Mouse (Mus musculus) lung, adult 2 months (tissue): ENCODE results near the gene Kcna7. TPM values are rescaled to one million over a fixed set of nuclear protein-coding genes. Genes with fewer than 3 reads are reported as not detected.

Experiments
- DNase-seq: peaks from one replicate; pipeline ENCODE4 v3.0.0; 2022
- H3K4me1 ChIP-seq: fragments of 200-500 bp; 2 replicates; pipeline ENCODE4 v1.6.1; 2011; ENCODE audit warnings: low read length; ENCODE audit not compliant: control insufficient read depth, insufficient read depth
- H3K4me3 ChIP-seq: fragments of 200-500 bp; replicated peaks from 2 replicates; pipeline ENCODE3; 2011; ENCODE audit warnings: low read depth, mild to moderate bottlenecking, control low read depth, low read length; ENCODE audit errors: extremely low read depth
- CTCF ChIP-seq: fragments of 200-500 bp; IDR thresholded peaks from 2 replicates; pipeline ENCODE4 v1.5.1; 2011; ENCODE audit warnings: mild to moderate bottlenecking, low read length, control low read depth; ENCODE audit not compliant: insufficient read depth
- POLR2A ChIP-seq: fragments of 200-500 bp; IDR thresholded peaks from 2 replicates; pipeline ENCODE4 v1.6.1; 2011; ENCODE audit warnings: low read depth, mild to moderate bottlenecking, control low read depth, low read length, borderline replicate concordance; ENCODE audit errors: extremely low read depth
- WGBS: fragments of 180-500 bp; shearing (Covaris S2); methylation state at CpG from one replicate; pipeline ENCODE4 v1.1.7; 2018; 5-methylcytosine and 5-hydroxymethylcytosine counted together
- polyA plus RNA-seq: library from polyadenylated mRNA; depleted of rRNA; stranded (reverse); fragments of >200 nt; gene quantifications from 2 replicates; pipeline ENCODE4 v1.2.3, GENCODE M21; 2012

Kcna7 gene
- polyA plus RNA-seq, 1 experiment = 2.3 TPM

DNA sequence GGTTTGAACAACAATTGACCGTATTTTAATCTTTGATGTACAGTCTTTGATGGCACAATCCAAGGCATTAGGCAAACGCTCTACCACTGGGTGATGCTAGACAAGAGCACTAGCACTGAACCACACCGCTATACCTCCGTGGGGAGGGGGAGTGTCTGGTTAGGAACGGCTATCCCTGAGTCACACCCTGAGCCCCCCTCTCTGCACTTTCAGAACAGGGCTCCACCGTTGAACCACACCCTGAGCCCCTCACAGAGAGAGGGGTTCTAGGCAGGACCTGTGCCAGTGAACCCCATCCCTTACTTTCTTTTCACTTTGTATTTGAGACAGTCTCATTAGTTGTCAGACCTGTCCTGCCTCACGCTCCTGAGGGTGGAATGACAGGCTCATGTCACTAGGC is 2.9 kb downstream of the Kcna7 start:
- 63% methylated on average over 7 of the region's 7 CpGs for WGBS
- Histone ChIP-seq H3K4me3 (no peak overlapping the region), H3K4me1 (peaks cover 4% of the 10 kb centered on the region; the same call in 1 of the 2 replicates)
- no peak for DNase-seq
- TF ChIP-seq POLR2A (no peak), CTCF (no peak)

DNA sequence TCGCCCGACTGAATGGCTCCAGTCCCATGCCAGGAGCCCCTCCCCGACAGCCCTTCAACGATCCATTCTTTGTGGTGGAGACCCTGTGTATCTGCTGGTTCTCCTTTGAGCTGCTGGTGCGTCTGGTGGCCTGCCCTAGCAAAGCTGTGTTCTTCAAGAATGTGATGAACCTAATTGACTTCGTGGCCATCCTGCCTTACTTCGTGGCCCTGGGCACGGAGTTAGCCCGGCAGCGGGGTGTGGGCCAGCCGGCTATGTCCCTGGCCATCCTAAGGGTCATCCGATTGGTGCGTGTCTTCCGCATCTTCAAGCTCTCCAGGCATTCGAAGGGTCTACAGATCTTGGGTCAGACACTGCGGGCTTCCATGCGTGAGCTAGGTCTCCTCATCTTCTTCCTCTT is 3.5 kb downstream of the Kcna7 start:
- no peak for TF ChIP-seq POLR2A
- TF ChIP-seq CTCF = no peak
- DNase-seq = no peak
- H3K4me3 ChIP-seq = no peak overlapping the region
- H3K4me1 ChIP-seq = peaks cover 4% of the 10 kb centered on the region; the same call in 1 of the 2 replicates
- WGBS = 88% methylated on average over 17 of the region's 17 CpGs

DNA sequence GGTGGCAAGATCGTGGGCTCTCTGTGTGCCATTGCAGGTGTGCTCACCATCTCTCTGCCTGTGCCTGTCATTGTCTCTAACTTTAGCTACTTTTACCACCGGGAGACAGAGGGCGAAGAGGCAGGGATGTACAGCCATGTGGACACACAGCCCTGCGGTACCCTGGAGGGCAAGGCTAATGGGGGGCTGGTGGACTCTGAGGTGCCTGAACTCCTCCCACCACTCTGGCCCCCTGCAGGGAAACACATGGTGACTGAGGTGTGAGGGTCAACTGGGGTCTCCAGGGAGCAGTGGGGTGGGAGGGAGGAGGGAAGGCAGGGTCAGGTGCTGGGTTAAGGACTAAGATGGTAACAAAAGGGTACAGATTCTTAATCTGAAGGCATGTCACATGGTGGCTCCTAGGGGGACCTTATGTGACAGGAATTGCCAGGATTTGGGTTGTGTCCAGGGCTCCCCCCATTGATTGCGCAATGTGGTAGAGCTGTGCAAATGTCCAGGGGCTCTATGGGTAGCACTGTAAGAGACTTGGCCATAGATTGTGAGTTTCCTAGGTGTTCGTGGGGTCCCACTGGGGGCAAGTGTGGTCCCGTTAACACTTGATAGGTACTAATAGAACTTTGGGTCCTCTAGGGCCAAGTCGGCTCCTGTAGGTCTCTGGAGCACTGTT is 4.2 kb downstream of the Kcna7 start:
- DNase-seq = no peak
- WGBS = 87% methylated on average over 8 of the region's 8 CpGs
- TF ChIP-seq POLR2A = no peak
- no peak for TF ChIP-seq CTCF

DNA sequence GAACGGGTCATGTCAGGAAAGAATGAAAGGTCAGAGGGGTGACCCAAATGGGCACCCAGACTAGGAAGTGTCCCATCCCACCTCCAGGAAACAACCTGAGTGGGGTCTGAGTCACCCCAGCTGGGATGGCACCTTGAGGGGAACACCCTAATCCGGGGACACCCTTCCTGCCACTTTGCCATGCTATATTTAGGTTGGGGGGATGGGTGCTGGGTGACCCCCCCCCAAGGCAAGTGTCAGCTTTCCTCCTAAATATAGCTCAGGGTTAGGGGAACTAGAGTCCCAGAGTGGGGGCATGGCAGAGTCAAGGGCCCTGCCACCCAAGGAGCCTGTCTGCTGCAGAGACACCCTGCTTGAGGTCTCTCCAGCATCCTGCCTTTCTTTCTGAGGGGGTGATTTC is 7.0 kb downstream of the Kcna7 start:
- DNase-seq = no peak
- Histone ChIP-seq H3K4me1 (peaks cover 4% of the 10 kb centered on the region; the same call in 1 of the 2 replicates), H3K4me3 (no peak overlapping the region)
- 52% methylated on average over 2 of the region's 2 CpGs for WGBS
- no peak for TF ChIP-seq POLR2A
- TF ChIP-seq CTCF = no peak

More for the DNA sequence above, 4.2 kb downstream of the Kcna7 start:
- H3K4me3 ChIP-seq = no peak overlapping the region
- peaks cover 6% of the 10 kb centered on the region; the same call in 1 of the 2 replicates for H3K4me1 ChIP-seq

DNA sequence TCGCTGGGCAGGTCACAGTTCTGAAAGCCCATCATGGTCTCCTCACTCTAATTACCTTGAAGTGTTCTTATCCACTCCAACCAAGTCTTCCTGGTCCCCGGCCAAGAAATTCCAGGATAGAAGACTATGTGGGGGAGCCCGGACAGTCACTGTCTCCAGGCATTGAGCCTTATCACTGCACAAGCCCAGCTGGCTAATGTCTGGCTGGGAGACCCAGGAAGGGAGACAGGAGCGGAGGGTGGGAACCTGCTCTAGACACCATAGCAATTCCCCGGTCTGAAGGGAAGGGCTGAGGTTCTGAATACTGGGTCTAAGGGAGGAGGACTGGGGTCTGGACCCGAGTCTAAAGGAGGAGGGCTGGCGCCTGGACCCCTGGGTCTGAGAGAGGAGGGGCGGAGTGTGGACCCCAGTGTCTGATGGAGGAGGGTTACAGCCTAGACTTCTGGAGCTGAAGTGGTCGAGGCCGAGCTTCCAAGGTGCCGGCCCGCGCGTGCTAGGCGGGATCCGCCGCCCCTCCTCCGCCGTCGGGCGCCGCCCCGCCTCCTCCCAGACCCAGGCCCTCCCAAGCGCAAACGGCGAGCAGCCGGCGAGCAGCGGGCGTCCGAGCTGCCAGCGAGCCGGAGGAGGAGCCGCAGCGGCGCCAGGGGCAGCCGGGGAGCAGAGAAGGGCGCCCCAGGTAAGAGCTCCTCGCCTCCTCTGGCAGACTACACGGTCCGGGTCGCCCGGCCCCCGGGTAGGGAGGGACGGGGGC is 7.8 kb downstream of the Kcna7 start, which contains the start of gene Ntf5:
Ntf5 (plus strand) TSS at position 583 of the 751 bp plus-strand sequence.
- DNase-seq = no peak
- TF ChIP-seq POLR2A = no peak
- TF ChIP-seq CTCF = no peak
- 3% methylated on average over 45 of the region's 45 CpGs for WGBS
- Histone ChIP-seq H3K4me3 (peak within 1 kb of the TSS; percentile 10), H3K4me1 (peaks cover 4% of the 10 kb centered on the region; the same call in 1 of the 2 replicates)

DNA sequence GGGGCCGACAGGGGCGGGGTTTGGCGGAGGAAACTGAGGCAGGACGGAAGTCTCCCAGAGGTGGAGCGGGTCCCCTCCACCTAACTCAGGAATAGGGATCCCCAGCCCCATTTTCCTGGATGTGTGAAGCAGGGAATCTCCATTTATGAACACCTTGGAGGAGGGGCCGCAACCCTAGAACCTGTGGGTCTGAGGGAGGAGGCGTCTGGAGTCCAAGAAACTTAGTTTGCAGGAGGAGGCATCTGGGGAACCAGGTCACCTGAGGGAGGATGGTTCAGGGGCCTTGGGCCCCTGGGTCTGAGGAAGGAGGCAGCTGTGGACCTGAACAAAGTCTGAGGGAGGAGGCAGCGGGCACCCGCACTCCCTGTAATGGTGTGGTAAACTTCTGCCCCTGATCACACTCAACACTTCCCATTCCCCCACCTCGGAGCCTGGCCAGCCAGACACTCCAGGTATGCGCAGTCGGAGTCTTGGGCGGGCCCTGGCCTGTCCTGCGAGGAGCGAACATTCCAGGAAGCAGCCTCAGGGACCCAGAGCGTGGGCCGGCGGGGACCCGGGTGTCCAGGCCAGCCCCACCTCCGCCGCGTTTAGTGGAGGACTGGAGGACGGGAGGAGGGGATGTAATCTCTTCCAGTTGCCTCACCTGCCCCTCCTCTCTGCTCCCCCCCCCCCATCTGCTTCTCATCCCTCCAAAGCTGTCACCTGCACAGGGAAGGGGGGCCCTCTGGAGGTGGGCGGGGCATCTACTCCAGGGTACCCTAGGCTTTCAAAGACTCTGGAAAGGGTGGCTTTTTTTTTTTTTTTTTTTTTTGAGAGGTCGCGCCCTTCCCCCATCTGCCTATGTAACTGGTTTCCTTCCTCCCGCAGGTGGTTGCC is 8.6 kb downstream of the Kcna7 start:
- H3K4me3 ChIP-seq = peak overlapping the region; percentile 10
- peak; percentile 67 for DNase-seq
- TF ChIP-seq POLR2A (no peak), CTCF (no peak)
- peaks cover 4% of the 10 kb centered on the region; the same call in 1 of the 2 replicates for H3K4me1 ChIP-seq
- 2% methylated on average over 27 of the region's 27 CpGs for WGBS

DNA sequence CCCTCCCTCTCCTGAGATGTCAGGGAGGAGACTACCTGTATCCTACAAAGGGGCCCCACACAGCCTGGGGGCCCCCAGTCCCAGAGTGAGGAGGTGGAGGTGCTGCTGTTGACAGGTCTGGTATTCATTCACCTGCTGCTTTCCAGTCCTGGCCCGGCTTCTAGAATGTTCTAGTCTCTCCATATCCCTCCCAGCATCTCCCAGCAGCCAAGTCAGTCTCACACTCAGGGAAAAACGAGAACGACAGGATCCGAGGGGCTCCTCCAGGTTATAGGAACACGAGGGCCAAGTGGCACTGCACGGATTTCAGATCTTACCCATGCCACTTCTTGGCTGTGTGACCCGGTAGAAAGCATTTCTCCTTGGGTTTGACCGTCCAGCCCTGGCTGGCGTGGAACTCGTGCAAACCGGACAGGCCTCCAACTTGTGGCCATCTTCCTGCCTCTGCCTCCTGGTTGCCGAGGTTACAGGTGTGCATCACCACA is 9.3 kb downstream of the Kcna7 start:
- Histone ChIP-seq H3K4me3 (no peak overlapping the region), H3K4me1 (peaks cover 4% of the 10 kb centered on the region; the same call in 1 of the 2 replicates)
- WGBS = 33% methylated on average over 12 of the region's 12 CpGs
- TF ChIP-seq POLR2A (no peak), CTCF (no peak)
- no peak for DNase-seq

DNA sequence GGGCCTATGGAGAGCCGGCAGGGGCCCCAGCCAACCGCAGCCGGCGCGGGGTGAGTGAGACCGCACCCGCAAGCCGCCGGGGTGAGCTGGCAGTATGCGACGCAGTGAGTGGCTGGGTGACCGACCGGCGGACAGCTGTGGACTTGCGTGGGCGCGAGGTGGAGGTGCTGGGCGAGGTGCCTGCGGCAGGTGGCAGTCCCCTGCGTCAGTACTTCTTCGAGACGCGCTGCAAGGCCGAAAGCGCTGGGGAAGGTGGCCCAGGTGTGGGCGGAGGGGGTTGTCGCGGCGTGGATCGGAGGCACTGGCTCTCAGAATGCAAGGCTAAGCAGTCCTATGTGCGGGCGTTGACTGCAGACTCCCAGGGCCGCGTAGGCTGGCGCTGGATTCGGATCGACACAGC is 10.2 kb downstream of the Kcna7 start:
- WGBS = 14% methylated on average over 37 of the region's 37 CpGs
- TF ChIP-seq CTCF (no peak), POLR2A (no peak)
- Histone ChIP-seq H3K4me1 (peaks cover 4% of the 10 kb centered on the region; the same call in 1 of the 2 replicates), H3K4me3 (peak overlapping the region; percentile 6)
- peak; percentile 32 for DNase-seq
